Mouse (Mus musculus): Measurements from ENCODE around the gene Ctnna3. TPM values are rescaled to one million over a fixed set of nuclear protein-coding genes. Genes with fewer than 3 reads are reported as not detected.

Ctnna3 gene
- total RNA-seq, 2 experiments from 2014 or later: 50.1 to 53.2 TPM

DNA sequence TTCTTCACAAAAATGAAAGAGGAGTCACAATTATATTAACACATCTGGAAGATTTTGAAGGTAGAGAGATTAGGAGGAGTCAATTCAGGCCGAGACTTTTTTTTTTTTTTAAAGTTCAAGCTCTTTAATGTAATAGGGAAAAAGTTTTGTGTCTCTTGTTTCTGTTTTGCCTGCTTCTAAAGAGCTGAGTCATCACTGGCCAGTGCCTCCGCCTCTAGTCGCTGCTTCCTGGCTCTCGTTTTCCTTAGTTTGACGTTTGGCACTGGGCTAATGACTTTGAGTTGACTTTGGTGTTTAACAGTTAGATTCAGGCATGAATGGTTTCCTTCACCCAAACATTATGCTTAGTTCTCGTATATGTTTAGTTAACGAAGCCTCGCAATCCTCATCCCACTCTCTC is 282.6 kb downstream of the Ctnna3 start:
- peak in 1 of 2 experiments; percentile 10 for DNase-seq

DNA sequence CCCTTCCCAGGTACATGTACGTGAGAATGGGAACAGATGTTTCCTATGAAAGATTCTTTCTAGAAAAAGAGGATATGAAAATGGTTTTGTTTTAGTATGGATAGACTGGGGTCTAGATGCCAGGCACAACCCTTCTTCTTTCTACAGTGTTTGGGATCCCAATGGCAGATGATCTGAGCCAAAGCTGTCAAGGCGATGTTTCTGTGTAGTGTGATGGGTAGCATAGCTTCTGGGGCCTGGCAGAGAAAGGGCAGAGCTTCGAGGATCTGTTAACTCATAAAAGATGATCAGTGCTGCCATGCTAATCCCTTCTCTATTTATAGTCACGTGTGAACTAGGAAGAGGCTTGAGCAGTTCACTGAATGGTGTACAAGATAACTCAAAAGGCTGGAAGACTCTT is 284.3 kb downstream of the Ctnna3 start:
- DNase-seq: no peak

DNA sequence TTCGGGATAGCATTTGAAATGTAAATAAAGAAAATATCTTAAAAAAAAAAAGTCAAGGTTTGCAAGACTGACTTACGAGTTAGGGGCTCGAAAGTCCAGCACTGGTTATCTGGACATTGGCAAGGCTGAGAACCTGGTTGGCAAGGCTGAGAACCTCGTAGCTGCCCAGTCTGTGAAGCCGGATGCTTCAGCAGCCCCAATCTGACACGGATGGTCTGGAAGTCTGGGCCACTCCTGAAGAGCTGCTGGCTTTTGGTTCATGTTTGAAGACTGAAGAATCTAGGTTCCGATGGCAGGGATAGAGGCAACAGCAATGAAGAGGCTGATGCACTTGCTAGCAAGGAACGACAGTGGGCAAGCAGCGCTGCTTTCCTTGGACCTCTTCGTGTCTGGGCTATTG is 339.0 kb downstream of the Ctnna3 start:
- no peak for DNase-seq

DNA sequence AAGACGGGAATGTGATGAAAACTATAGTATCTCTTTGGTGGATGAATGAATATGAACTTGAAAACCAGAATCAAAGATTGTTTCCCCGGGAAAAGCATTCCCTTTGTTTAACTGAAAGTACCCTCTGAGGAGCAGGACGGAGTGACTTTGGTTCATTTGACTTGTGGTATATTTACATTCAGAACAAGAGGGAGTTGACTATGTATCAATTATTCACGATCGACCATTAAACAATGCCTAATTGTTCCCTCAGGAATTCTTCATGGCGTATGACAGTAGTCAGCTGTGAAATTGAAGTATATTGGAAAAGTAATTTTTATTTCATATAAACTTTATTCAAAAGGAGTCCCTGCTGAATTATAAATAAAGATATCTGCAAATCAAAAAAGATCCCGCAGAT is 341.8 kb downstream of the Ctnna3 start:
- no peak for DNase-seq

DNA sequence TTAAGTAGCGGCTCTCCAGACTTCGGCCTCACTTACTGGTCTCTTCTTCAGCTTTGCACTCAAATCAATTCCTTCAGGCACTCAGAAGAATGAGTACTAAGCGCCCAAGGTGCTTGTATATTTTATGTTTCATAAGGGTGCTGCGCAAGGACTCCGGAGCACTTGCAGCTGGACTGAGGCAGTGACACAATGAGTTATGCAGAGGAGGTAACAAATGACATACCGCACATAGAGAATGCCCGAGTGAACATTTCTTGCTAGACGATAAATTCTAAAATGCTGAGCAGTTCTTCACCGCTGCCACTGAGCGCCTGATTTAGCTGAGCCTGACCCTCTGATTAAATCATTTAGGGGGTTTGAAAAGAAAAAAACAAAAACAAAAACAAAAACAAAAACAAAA is 342.2 kb downstream of the Ctnna3 start:
- no peak for DNase-seq

DNA sequence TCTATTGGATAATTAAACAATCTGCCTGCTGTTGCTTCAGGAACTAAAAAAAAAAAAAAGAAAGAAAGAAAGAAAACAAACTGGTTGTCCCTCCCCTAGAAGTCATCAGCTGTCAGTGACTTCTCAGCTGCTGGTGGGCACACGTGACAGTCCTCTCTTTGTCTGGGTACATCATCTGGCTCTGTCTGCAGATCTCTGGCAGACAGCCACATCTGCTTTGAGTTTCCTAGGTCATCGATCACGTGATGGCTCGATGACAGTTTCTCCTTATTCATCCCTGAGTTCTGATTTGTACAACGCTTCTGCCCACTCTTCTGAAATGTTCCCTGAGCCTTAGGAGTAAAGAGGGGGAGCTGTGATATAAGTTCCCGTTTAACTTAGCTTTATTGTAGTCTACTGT is 352.1 kb downstream of the Ctnna3 start:
- no peak for DNase-seq

DNA sequence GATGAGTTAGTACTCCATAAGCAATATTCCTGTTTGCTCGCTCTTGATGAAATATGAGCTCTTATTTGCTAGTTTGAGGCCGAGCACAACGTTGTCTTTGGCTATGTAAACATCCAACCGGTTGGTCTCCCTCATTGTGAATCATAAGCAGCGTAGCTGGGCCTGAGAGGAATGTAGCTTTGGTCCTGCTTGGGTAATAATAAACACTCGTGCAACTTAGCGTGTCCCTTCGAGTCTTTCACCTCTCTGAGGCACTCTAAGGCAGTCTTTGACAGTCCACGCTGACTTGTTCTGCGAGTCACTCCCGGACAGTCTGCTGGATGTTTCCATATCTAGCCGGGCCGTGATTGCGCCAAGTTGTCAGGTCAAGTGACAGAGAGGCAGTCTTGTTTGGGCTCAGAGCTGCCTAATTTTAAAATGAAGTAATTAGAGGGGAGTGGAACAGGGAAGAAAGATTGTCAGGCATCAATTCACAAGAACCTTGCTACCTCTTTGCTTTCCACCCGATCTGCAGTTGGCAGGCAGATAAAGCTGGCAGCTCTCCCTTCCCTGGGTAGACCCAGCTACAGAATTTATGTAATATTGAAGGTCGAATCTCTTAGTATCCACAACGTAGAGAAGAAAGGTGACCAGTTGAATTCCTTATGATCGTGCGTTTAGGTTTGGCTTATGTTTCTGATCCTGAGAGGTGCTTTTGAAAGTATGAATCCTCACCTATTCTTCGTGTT is 355.1 kb downstream of the Ctnna3 start:
- DNase-seq: peak; percentile 22 to 33

DNA sequence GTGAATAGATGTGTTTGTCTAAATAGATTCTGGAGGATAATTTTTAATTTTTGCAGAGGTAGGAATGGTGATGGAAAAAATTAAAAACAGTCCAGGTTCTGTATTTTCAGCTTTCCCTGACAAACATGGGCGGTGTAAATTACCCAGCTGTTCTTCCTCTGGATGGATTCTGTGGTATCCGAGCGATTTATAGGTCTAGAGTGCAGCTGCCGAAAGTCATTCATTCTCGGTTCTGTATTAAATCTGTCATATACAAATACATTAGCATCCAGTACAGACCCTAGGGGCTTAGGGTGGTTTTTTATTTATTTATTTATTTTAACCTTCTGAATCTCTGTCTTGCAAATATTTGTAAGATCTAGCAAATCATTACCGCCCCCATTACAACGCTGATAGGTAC is 356.5 kb downstream of the Ctnna3 start:
- no peak for DNase-seq

DNA sequence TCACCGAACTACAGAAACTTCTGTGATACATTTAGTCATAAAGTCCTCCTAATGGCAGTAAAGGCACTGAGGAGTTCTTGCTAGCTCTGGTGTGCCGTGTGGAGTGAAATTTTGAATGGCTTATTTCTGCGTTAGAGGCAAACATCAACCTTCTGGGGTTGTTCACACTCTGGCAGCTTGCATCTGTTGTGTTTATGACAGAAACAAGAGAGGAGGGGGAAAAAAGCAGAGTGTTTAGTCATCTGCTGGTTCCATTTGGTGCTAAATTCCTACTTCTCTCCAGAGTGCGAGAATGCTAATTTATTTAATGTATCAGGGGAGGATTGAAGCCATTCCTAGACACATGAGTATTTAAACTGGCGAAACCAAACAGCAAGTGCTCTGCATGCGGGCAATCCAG is 374.0 kb downstream of the Ctnna3 start:
- DNase-seq: no peak

DNA sequence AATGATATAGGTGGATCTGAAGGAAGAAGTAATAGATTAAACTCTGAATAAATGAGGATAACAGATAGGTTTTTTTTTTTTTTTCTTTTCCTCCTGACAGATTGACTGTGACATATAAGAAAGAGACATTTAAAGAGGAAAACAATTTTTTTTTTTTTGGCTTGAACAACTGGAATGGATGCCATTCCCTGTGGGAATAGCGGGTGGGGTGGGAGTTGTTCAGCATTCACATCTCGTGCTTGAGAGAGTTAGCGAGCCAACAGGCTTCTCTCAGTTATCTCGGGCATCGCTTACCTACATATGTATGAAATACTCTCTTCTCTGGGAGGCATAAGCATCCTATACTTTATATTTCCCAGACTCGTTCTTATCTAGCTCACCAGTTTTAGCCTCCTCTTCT is 375.7 kb downstream of the Ctnna3 start:
- DNase-seq: no peak

DNA sequence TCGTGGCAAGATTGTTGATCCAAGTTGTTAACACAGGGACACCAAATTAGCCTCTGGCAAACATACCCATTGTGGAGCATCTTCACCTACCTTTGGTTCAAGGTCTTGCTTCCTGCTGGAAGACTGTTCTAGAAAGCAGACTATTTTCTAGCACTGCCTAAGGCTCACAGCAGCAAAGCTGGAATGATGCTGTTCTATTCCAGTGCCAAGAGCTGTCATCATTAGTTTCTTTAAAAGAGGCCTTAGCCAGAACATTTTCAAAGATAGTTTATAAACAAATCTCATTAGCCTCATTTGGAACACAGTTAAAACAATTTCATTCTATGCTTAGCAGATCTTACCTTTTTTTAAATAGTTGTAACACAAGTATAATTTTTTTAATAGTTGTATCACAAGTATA is 376.4 kb downstream of the Ctnna3 start:
- no peak for DNase-seq

DNA sequence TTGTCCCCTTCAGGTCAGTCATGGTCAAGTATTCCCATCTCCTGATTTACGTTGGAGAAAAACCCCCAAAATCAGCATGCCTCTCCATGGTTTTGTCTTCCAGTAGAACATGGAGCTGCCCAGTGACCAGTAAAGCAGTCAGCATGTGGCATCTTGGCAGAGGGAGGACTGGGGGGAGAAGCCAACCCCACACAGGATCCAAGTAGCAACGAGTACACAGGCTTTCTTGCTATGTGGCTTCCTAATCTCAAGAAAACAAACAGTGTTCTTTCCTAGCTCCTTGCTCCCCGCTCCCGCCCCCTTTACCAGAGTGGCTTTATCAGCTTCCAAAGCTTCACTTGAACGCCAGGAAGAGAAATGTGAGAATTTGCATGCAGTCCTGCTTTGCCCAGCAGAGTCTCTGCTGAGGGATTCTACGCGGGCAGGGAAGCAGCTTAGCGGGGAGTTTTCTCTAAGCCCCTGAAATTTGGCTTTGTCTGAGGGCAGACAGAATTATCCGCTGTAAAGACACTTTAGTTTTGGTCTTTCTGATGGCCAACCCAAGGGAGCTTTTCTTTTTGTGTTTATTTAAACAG is 380.2 kb downstream of the Ctnna3 start:
- DNase-seq: peak; percentile 4 to 7

DNA sequence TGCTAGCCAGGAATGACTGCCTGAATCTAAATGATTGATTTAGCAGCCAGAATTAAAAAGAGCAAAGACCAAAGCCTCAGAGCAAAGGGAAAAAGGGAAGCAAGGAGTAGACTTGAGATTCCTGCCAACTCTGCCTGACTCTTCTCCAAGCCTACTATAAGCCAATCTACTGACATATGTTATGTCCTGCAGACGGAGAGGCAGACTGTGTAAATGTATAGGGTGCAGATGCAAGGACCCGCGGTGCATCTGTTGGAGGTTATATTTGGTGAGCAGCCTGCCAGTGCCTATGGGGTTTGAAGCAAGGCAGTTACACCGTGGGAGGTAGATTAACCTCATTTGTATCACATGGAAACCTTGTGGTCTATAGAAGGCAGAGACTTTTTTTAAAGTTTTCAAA is 409.1 kb downstream of the Ctnna3 start:
- DNase-seq: no peak

DNA sequence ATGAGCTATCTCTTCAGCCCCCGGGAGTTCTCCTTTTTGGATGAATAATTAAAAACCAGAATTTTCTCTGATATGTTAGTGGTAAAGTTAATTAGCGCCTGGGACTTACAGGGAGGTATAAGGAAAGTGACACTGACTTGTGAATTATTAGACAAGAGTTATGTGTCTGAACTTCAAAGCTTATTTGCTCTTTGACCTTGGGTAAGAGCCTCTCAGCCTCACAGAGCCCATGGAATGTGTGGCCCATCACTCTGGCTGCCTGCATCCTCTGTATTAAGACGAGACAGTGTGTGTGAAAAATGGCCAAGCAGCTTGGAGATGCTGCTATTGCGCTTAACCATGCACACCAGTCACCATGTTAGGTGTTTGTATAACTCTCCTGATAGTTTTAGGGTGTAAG is 422.0 kb downstream of the Ctnna3 start:
- DNase-seq: no peak

DNA sequence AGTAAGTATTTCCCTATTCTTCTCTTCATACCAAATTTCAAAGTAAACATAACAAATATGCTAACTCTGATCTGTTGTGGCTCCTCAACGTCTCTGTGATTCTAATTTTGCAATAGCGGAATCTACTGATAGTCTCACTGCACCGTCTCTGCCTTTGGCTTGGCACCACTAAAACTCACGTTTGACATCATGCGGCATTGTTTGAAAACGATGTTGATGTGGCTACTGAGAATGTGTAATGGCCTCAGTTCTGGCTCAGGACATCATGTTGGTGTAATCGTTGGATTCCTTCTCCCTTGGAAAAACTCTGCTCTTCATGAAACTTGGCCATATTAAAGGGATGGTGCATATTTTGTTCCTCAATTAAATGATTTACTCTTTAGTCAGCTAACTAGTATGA is 439.2 kb downstream of the Ctnna3 start:
- peak; percentile 14 to 17 for DNase-seq

DNA sequence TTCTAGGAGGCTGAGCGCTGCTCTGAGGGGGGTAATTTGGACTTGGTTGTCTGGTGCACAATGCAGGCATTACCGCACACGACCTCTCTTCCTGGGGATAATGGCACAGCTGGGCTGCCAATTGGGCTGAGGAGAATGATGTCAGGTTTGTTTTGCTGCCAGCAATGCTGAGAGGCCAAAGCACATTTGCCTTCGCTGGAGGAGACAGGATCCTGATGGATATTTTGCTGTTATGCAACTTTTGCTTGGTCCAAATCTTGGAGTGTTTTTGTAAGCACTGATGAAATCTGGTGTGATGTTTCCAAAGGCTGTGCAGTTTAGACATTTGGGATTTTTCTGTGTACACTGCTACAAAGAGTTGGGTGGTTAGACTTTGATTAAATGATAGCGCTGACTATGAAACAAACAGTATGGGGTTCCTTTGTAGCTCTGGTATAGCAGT is 450.6 kb downstream of the Ctnna3 start:
- DNase-seq: peak; percentile 83 to 91

DNA sequence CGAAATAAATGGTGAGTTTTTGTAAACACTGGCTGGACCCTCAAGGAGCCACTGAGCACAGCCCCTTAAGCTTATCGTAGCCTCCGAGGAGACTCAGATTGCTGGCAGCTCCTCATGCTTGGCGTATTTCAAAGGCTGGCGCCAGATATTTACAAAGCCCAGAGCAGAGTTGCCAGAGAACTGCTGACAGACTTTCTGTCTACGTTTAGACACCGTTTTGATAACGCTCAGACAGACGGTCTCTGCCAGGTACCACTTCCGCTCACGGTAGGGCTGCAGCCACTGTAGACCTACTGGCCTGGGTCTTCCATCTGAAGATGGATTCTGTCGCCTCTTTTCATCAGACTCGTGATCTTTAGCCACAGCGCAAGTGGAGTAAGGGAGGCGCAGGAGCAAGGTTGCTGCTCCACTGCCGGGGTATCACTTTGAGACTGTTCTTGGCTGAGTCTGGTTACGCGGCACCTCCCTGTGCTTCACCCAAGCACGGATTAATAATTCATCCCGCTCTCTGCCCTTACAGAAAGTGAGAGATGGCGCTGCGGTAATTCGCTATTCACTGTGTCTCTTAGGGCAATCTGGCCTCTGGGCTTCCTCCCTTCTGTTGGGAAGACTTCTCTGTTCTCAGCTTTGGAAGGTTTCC is 456.7 kb downstream of the Ctnna3 start:
- DNase-seq: peak; percentile 50 to 56

DNA sequence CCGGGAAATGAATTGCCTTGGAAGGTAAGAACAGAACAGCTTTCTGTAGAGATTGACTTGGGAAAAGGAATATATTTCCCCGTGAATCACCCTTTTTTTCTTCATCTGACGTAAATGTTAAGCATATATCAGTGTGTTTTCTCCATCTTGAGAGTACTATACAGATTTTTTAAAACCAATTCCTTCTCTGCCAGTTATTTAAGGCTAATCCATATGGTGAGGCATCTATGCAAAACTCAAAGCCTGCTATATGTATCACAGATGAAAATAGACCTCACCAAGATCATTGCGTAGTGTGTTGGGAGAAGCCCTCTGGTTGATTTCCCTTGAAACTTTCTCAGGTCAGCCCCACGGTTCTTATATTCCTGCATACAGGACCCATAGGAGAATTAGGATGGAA is 464.7 kb downstream of the Ctnna3 start:
- DNase-seq: no peak

DNA sequence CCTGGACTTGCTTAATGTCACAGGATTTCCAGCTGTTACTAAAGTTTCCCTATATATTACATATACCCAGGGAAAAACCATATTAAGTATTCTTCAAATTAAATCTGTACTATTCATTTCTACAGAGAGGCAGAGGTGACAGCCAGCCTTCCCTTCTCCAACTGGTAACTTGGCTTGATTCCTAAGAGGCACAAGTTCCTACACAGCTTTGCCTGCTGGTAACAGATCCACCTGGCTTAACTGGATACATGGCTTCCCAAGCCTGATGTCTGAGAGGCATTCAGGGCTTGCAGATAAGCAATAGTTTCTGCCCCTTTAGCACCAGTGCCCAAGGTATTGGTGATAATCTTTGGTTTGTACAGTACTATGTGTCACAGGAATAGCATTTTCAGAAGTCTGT is 470.0 kb downstream of the Ctnna3 start:
- DNase-seq: no peak

DNA sequence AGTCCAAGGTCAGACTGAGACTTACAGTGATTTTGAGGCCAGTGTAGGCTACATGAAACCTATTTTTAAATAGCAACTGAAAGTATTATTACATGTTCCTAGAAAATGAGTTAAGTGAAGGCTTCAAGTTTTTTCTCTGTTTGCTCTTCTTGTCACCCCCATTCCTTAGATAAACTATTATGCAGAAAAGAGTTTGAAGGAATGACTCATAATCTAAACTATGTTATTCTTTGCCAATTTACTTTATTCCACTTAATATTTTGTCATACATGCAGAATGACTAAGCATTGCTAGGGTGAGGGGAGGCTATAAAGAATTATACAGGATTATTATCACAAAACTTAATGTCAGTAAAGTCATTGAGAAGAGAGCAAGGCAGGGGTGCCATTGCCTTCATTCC is 479.0 kb downstream of the Ctnna3 start:
- DNase-seq: no peak

DNA sequence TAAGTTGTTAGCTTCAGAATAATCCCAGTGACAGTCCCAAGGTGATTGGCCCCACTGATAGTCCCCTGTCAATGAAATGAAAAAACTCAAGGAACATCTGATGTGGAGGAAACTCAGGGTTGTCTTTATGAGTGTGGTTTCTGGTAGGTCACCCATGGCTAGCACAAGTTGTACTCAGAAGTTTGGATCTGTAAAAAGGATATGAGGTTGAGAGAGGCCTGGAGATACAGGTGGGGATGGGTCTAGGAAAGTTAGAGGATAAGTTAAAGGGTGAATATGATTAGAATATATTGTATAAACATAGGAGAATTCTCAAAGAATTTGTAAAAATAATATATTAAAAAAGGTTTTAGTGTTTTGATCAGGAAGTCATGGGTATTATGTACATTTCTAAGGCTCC is 497.4 kb downstream of the Ctnna3 start, which contains the start of gene Gm10118:
Gene Gm10118 (minus strand): TSS at position 101 of the 400 bp plus-strand sequence.
- DNase-seq: no peak

DNA sequence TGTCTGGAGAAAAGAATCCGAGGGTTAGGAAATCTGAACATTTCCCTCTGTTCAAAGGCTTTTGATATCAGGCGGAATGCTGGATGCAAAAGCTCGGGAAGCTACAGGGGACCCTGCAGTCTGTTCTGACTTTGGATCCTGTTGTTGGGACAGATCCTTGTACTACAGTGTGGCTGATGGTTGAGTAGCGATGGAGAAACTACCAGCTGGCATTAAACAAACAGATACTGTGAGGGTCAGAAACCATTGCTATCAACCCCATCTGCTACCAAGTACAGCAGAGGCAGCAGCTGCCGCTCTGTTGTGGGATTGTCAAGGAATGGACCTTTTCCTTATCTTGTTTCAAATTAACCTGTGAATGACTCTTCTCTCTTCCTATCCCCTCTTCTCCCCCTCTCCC is 504.0 kb downstream of the Ctnna3 start:
- no peak for DNase-seq

DNA sequence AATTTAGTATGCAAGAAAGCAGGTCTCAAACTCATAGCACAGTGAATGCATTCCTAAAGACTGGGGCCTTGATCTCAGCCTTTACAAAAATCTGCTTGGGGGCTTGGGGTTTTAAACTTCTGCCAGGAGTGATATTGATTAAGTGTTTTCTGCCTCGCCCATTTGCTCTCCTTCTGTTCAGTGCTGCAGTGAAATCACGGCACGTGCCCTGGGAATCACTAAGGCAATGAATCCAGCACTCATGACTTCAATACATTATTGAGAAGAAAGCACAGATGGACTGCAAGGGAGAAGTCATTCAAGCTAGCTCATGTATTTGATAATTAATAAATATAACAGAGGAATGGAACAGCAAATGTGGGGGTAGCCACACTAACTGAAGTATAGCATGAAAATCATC is 515.6 kb downstream of the Ctnna3 start:
- no peak for DNase-seq

DNA sequence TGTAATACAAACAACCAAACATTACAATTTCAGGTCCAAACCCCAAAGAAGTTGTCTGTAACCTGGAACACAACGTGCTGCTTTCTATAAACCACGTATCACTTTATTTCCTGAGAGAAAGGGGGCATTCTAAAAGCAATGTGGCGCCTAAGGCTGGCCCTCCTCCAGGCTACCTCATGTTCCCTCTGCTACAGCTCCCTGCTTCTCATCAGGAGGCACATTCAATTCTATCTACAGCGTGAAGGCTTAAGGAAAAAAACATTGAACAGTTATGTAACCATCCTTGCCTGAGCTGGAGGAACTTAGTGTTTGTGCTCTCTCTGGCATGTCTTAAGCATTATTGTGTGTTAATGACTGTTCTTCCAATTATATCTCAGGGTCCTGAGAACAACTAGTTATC is 517.4 kb downstream of the Ctnna3 start:
- DNase-seq: no peak
